Mouse (Mus musculus) thymus, postnatal 0 days (tissue): ENCODE results near the gene Gemin2. TPM values are rescaled to one million over a fixed set of nuclear protein-coding genes. Genes with fewer than 3 reads are reported as not detected.
"Not testable (repeated sequence)": the region's sequence is repeated elsewhere in the genome, so short reads cannot be mapped to it uniquely, and the experiment has no call there.

ENCODE experiments used
- DNase-seq: peaks from one replicate; pipeline ENCODE4 v3.0.0-alpha.2; 2015; ENCODE audit warnings: low spot score
- polyA plus RNA-seq: library from polyadenylated mRNA; unstranded; fragments of >200 nt; fragmentation: Nextera tagmentation; extraction: Ambion mirVana; gene quantifications from 2 replicates; pipeline ENCODE4 v1.2.1, GENCODE M21; 2015

Gemin2 gene
- polyA plus RNA-seq, 1 experiment from 2014 or later = 32.6 TPM

DNA sequence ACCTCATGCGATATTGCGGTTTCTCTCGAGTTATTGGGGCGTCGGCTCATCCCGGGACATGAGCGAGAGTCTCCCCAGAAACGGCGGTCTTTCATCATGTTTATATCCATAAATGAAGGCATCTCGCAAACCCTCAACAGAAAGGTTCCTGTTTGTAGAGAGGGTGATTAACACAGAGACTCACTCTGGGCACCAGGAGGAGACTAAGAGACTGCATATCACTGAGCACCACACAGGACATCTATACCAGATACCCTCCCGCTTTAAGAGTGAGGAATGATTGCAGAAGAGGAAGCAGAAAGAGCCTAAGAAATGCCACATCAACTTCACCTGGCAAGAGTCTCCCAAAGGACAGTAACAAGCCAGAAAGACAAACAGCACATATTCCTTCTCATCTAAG is 43.0 kb downstream of the Gemin2 start:
- no peak for DNase-seq

DNA sequence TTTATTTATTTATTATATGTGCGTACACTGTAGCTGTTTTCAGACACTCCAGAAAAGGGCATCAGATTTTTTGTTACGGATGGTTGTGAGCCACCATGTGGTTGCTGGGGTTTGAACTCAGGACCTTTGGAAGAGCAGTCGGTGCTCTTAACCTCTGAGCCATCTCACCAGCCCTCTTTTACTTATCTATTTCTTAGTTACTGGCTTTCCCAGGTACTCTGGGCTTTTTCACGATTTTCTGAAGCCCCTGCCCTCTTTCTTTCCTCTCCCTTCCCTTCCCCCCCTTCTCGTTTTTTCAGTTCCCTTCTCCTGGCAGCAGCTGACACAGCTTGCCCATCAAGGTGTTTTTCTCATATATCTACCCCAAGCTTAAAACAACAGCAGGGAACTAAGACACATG is 45.0 kb downstream of the Gemin2 start:
- DNase-seq = not testable (repeated sequence)

DNA sequence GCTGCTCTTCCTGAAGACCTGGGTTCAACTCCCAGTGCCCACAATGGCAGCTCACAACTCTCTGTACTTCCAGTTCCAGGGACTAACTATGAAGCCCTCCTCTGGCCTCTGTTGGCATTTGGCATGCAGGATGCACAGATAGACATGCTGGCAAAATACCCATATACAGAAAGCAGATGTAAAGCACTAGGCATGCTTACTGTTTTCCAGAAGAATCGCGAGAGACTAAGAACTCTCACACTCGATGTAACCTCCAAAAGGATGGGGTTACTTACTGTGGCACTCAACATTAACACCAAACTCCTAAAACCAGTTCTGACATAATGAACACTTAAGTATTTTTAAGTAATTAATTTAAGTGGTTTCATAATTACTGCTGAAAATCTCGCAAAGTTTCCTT is 47.1 kb downstream of the Gemin2 start:
- no peak for DNase-seq

DNA sequence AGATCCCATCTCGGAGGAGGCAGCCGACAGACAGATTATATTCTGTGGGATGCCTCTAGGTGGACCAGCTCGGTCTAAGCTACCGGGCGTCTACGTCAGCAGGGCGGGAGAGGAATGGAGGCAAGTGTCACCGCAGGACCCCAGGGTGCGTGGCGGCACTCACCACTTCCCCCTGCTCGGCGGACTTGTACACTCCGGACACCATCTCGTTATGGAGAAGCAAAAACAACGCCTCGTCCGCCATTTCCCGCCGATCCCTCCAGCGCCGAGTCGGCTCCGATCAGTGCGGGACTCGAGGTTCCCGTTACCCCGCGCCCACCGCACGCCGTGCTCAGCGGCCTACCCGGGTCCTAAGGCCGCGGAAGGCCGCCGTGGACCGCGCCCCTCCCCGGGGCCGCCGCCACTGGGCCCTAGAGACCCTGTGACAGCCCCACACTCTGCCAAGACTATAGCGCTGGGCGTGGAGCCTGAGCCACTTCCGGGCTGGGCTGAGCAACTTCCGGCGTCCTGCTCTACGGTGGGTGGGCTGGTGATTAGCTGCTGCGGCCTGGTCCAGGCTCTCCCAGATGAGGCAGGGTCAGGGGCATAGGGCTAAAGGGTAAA is 47.9 kb downstream of the Gemin2 start, which contains the start of gene Trappc6b:
Trappc6b (minus strand) TSS at position 480 of the 603 bp plus-strand sequence.
- DNase-seq = peak; percentile 69

DNA sequence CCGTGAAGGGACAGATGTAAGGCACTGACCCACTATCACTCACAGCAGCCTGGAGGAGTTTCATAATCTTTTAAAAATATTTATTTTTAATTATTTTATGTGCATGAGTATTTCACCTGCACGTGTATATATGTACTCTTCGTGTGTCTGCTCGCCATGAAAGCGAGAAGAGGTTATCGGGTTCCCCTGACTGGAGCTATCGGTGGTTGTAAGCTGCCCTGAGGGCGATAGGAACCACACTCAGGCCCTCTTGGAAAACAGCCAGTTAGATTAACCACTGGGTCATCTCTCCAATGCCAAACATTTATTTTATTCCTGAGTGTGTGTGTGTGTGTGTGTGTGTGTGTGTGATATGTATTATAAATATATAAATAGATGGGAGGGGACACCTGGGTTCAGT is 51.6 kb downstream of the Gemin2 start:
- no peak for DNase-seq

DNA sequence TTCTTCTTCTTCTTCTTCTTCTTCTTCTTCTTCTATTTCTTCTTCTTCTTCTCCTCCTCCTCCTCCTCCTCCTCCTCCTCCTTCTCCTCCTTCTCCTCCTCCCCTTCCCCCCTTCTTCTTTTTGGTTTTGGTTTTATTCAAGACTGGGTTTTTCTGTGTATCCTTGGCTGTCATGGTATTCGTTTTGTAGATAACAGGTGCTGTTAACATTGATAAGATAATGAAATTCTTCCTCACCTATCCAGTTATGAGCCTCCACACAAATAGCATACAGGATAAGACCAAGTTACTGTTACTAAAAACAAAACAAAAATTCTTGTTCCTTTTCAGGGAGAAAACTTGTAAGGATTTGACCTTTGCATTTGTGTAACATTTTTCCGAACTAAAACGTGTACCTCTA is 52.6 kb downstream of the Gemin2 start:
- DNase-seq = no peak

DNA sequence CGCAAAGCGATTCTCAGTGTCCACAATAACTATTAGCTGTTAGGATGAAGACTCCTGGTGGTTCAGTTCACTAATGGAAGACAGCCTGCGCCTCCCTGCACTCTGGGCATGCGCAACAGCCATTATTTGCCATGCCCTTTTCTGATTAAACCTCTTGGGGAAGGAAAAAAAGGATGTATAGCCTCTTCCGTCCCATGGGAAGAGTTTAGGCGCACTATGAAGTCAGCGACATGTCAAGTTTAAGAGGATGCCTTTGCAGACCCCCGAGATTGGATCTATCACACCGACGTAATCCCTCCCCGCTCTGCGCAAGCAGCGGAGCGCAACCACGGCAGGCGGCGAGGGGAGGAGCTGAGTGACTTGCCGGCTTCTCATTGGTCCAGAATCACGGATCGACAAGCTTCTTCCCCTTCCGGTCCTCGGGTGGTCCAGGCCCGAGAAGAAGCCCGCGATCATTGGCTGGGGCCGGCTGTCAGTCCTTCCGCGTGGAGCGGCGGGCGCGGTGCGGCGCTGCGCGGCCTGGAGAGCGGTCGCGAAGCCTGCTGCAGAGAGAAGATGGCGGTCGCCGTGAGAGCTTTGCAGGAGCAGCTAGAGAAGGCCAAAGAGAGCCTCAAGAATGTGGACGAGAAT is 53.4 kb downstream of the Gemin2 start, which contains the start of gene Pnn:
Pnn (plus strand) TSS at position 437 of the 630 bp plus-strand sequence.
- DNase-seq = peak; percentile 98

DNA sequence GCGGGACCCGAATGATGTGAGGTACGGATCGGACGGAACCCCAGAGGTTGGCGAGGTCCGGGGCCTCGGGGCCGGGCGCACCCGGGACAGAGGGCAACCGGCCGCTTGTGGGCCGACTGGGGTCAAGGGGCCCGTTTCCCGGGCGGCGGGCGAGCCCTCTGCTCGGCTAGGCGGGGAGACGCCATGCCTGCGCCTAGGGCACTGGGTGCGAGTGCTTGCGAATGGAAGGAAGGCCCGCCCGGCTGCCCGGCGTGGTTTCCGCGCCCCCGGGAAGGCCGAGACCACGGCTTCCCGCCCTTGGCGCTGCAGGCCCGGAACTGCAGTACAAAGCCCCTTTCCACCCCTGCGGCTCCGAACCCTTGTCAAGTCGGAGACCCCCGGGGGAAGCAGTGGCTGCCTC is 53.9 kb downstream of the Gemin2 start:
- peak; percentile 56 for DNase-seq

DNA sequence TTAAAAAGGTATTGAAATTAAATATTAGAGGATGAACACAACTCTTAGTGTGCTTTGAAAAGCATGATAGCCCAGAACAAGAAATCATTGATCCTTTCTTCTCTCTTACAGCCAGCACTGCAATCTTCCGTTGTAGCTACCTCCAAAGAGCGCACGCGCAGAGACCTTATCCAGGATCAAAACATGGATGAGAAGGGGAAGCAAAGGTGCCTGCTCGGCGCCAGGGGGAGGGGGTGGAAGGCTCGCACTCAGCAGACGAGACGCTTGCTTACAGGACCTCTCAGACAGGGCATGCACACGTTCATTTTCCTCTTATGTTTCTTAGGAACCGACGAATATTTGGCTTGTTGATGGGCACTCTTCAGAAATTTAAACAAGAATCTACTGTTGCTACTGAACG is 55.6 kb downstream of the Gemin2 start:
- no peak for DNase-seq

DNA sequence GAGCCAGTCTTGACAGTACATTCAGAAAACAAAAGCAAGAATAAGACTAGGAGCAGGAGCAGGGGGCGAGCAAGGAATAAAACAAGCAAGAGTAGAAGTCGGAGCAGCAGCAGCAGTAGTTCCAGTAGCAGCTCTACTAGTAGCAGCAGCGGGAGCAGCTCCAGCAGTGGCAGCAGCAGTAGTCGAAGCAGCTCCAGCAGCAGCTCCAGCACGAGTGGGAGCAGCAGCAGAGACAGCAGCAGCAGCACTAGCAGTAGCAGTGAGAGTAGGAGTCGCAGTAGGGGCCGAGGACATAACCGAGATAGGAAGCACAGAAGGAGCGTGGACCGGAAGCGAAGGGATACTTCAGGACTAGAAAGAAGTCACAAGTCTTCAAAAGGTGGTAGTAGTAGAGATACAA is 59.1 kb downstream of the Gemin2 start:
- no peak for DNase-seq

DNA sequence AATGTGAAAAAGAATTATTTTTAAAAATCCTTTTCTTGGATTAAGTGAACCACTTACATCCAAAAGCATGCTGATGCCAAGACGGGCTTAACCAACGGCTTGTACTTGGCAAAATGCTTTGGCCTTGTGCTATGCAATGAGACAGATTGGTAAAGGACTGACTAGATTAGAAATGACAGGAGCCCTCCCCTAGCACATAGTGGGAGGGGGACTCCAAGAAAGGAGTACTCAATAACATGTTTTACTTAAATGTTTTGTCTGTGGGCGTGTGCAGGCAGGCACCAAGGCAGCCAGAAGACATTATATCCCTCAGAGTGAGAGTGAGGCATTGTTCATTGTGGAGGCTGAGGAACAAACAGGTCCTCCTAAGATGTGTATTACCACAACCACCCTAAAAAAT is 60.9 kb downstream of the Gemin2 start:
- no peak for DNase-seq

DNA sequence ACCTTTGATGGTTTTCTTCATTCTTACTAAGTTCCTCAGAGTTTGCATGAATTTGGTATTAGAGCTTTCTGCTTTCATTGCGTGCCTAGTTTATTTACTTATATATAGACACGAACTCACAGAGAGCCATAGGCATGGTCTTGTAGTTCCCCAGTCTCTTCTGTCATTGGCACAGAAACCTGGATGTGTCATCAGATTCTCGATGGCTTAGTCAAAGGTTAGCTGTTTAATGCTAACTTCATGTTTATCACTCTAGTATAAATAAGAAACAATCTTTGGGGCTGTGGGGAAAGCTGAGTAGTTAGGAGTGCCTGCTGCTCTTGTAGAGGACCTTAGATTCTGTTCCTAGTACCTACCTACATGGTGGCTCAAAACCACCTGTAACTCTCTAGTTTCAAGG is 63.8 kb downstream of the Gemin2 start:
- no peak for DNase-seq

DNA sequence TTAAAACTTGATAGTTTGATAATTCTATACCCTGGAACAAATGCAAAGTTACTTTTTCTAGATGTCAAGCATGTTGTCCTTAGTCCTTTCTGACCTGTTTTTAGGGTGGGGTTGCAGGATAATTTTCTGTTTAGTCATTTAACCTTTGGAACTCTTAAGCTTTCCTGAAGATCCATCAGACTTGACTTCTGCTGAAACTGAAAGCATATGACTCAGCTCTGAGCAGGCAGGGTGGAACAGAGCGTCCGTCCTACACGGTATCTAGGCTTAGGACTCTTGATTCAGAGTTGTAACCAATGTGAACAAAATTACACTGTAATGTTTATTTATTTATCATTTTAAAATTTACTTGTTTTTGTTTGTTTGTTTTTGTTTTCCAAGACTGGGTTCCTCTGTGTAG is 64.7 kb downstream of the Gemin2 start:
- no peak for DNase-seq

Other genes with a start within 250 kb of the Gemin2 start
- gene Sec23a, start 1.4 kb upstream of the Gemin2 start, polyA plus RNA-seq = 21.5 and 24.0 TPM in 2 replicates
- gene Trappc6b, start 48.1 kb downstream of the Gemin2 start, polyA plus RNA-seq = 103 and 114 TPM in 2 replicates
- 91.8 and 97.7 TPM in 2 replicates for gene Pnn, start 53.5 kb downstream of the Gemin2 start, polyA plus RNA-seq
- 181 and 195 TPM in 2 replicates for gene Mia2, start 82.4 kb downstream of the Gemin2 start, polyA plus RNA-seq
- gene Fbxo33, start 206.3 kb downstream of the Gemin2 start, polyA plus RNA-seq = 15.7 and 16.3 TPM in 2 replicates